Mouse (Mus musculus) kidney, embryonic 16.5 days (tissue): ENCODE data around the gene Dsp. TPM values are rescaled to one million over a fixed set of nuclear protein-coding genes. Genes with fewer than 3 reads are reported as not detected.

Experiments
- ATAC-seq: fragments of 200-750 bp; cut with Nextera tagmentation; 2 replicates; pipeline ENCODE4 v1.8.0; 2017; ENCODE audit warnings: moderate TSS enrichment; ENCODE audit not compliant: low FRiP score, low TSS enrichment
- H3K27ac ChIP-seq: fragments of 300-500 bp; sonication (generic); 2 replicates; pipeline ENCODE4 v1.5.1; 2014; ENCODE audit warnings: low read length
- H3K27me3 ChIP-seq: fragments of 300-500 bp; sonication (generic); 2 replicates; pipeline ENCODE4 v1.6.1; 2014; ENCODE audit warnings: low read length, control low read depth, mixed read lengths; ENCODE audit not compliant: insufficient read depth
- H3K36me3 ChIP-seq: fragments of 300-500 bp; sonication (generic); 2 replicates; pipeline ENCODE4 v1.6.1; 2014; ENCODE audit warnings: low read length, control low read depth, mixed read lengths; ENCODE audit not compliant: insufficient read depth
- H3K4me1 ChIP-seq: fragments of 300-500 bp; sonication (generic); 2 replicates; pipeline ENCODE4 v1.6.1; 2014; ENCODE audit warnings: low read length, control low read depth, mixed read lengths; ENCODE audit not compliant: insufficient read depth
- H3K4me2 ChIP-seq: fragments of 300-500 bp; sonication (generic); replicated peaks from 2 replicates; pipeline ENCODE4 v1.6.1; 2014; ENCODE audit warnings: low read depth, low read length
- H3K4me3 ChIP-seq: fragments of 300-500 bp; sonication (generic); 2 replicates; pipeline ENCODE4 v1.5.1; 2014; ENCODE audit warnings: mild to moderate bottlenecking, low read length
- H3K9ac ChIP-seq: fragments of 300-500 bp; sonication (generic); replicated peaks from 2 replicates; pipeline ENCODE4 v1.6.1; 2014; ENCODE audit warnings: low read length
- H3K9me3 ChIP-seq: fragments of 300-500 bp; sonication (generic); 2 replicates; pipeline ENCODE4 v1.6.1; 2016; ENCODE audit warnings: low read length, control low read depth
- WGBS: fragments of 180-500 bp; shearing (Covaris S2); extraction: QIAGEN DNeasy Blood & Tissue Kit; methylation state at CpG from one replicate; pipeline ENCODE4 v1.1.7; 2014; 5-methylcytosine and 5-hydroxymethylcytosine counted together
- polyA plus RNA-seq: library from polyadenylated mRNA; unstranded; fragments of >200 nt; fragmentation: Nextera tagmentation; extraction: Ambion mirVana; gene quantifications from 2 replicates; pipeline ENCODE4 v1.2.1, GENCODE M21; 2015

Dsp gene
- polyA plus RNA-seq, 1 experiment from 2014 or later, result 5.3 TPM

DNA sequence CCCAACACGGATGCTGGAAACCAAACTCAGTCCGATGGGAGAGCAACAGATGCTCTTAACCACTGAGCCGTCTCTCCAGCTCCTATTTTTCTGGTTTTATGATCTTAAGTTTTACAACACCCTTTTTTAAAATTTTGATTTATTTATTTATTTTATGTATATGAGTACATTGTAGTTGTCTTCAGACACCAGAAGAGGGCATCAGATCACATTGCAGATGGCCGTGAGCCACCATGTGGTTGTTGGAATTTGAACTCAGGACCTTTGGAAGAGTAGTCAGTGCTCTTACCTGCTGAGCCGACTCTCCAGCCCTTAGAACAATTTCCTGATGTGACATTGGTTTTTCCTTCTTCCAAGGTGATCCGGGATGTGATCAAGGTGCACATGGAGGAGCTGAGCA lies 69.2 kb downstream of the Dsp start:
- no peaks in the 10 kb centered on the region for H3K27me3 ChIP-seq
- ATAC-seq, result no peak
- no peak overlapping the region for H3K4me3 ChIP-seq
- no peak overlapping the region for H3K9ac ChIP-seq
- no peak overlapping the region for H3K27ac ChIP-seq
- 94% methylated on average over 6 of the region's 6 CpGs for WGBS
- H3K9me3 ChIP-seq, result no peaks in the 10 kb centered on the region
- H3K4me2 ChIP-seq, result no peak overlapping the region
- H3K36me3 ChIP-seq, result peaks cover 88% of the 10 kb centered on the region
- H3K4me1 ChIP-seq, result no peaks in the 10 kb centered on the region

GRCm38 (mm10) chr13:38230177-38230821 lies 79.2 kb downstream of the Dsp start:
- no peak overlapping the region for H3K27ac ChIP-seq
- 93% methylated on average over 9 of the region's 9 CpGs for WGBS
- no peaks in the 10 kb centered on the region for H3K4me1 ChIP-seq
- H3K9ac ChIP-seq, result no peak overlapping the region
- H3K4me3 ChIP-seq, result no peak overlapping the region
- H3K9me3 ChIP-seq, result no peaks in the 10 kb centered on the region
- H3K36me3 ChIP-seq, result peaks cover 34% of the 10 kb centered on the region
- no peak for ATAC-seq
- H3K4me2 ChIP-seq, result no peak overlapping the region
- no peaks in the 10 kb centered on the region for H3K27me3 ChIP-seq

DNA sequence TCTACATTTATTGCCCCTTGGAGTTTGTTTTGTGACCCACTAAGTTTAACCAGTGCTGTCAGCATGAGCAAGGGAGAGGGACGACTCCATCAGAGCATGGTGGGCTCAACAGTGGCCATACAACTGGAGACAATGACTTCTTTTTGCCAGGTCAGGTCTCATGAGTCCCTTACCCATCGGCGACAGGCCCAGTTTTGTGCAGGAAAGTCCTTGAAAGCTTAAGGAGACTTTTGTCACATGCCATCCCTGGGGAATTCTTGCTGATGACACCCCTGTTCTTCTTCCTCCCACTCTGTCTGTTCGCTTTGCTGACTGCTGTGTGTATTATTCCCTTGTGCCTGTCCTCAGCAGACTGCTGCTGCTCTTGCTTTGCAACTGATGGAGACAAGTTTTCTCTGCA lies 81.3 kb downstream of the Dsp start:
- no peak overlapping the region for H3K4me2 ChIP-seq
- no peak overlapping the region for H3K4me3 ChIP-seq
- no peak overlapping the region for H3K27ac ChIP-seq
- no peak overlapping the region for H3K9ac ChIP-seq
- H3K9me3 ChIP-seq, result no peaks in the 10 kb centered on the region
- 81% methylated on average over 4 of the region's 4 CpGs for WGBS
- no peak for ATAC-seq
- H3K27me3 ChIP-seq, result no peaks in the 10 kb centered on the region
- H3K4me1 ChIP-seq, result no peaks in the 10 kb centered on the region
- peaks cover 23% of the 10 kb centered on the region for H3K36me3 ChIP-seq

DNA sequence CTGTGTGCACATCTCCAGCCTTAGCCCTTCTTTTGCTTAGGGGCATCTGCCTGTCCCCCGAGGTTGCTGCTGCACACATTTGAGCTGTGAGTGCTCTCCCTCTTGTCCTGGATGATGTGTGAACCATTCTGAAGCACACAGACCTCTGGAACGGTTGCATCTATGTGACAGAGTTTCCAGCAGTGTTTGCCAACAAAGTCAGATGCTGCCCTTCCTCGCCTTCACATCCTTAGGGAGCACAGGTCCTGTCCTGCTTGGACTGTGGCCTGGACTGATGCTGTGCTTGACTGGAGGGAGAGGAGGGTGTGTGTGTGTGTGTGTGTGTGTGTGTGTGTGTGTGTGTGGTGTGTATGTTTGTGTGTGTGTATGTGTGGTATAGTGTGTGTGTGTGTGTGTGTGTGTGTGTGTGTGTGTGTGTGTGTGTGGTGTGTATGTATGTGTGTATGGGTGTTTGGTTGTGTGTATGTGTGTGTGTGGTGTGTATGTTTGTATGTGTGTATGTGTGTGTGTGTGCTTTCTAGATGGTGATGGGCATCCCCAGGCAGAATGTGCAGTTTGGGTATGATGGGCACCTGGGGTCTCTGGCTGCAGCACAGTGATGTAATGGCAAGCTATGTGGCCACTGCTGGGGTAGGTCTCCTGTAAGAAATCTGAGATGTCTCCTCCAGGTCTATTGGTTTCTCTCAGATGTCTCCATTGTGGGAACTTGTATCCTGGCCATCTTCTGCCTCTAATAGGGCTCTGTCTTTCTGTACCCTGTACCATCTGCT lies 81.9 kb downstream of the Dsp start:
- 63% methylated on average over 3 of the region's 3 CpGs for WGBS
- H3K4me1 ChIP-seq, result no peaks in the 10 kb centered on the region
- H3K27me3 ChIP-seq, result no peaks in the 10 kb centered on the region
- no peak for ATAC-seq
- H3K9ac ChIP-seq, result no peak overlapping the region
- H3K9me3 ChIP-seq, result no peaks in the 10 kb centered on the region
- no peak overlapping the region for H3K4me3 ChIP-seq
- no peak overlapping the region for H3K27ac ChIP-seq
- H3K36me3 ChIP-seq, result peaks cover 18% of the 10 kb centered on the region
- H3K4me2 ChIP-seq, result no peak overlapping the region

DNA sequence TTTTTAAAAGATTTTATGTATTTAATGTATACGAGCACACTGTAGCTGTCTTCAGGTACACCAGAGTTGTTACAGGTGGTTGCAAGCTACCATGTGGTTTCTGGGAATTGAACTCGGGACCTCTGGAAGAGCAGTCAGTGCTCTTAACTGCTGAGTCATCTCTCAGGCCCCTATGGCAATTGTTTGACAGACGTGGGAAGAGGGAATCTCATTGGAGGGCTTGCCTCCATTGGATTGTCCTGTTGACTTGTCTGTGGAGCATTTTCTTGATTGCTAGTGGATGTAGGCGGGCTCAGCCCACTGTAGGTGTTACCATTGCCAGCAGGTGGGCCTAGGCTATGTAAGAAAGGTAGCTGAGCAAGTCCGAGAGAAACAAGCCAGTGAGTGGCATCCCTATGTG lies 83.6 kb downstream of the Dsp start:
- Histone ChIP-seq H3K36me3 (0 out of 2 replicates have a peak, but pooled peaks cover 5% of the 10 kb centered on the region), H3K4me3 (no peak overlapping the region), H3K9ac (no peak overlapping the region), H3K4me1 (no peaks in the 10 kb centered on the region), H3K9me3 (no peaks in the 10 kb centered on the region), H3K27ac (no peak overlapping the region), H3K4me2 (no peak overlapping the region), H3K27me3 (no peaks in the 10 kb centered on the region)
- ATAC-seq, result no peak
- 85% methylated on average over 5 of the region's 5 CpGs for WGBS

GRCm38 (mm10) chr13:38235370-38235769 lies 84.3 kb downstream of the Dsp start:
- no peaks in the 10 kb centered on the region for H3K27me3 ChIP-seq
- H3K27ac ChIP-seq, result no peak overlapping the region
- no peak for ATAC-seq
- H3K9ac ChIP-seq, result no peak overlapping the region
- no peak overlapping the region for H3K4me2 ChIP-seq
- no peaks in the 10 kb centered on the region for H3K4me1 ChIP-seq
- H3K36me3 ChIP-seq, result 0 out of 2 replicates have a peak, but pooled peaks cover 3% of the 10 kb centered on the region
- WGBS, result 80% methylated on average over 3 of the region's 3 CpGs
- H3K4me3 ChIP-seq, result no peak overlapping the region
- no peaks in the 10 kb centered on the region for H3K9me3 ChIP-seq

- no peak overlapping the region for H3K4me3 ChIP-seq
- no peak overlapping the region for H3K4me2 ChIP-seq
- H3K4me1 ChIP-seq, result no peaks in the 10 kb centered on the region
- H3K36me3 ChIP-seq, result no peaks in the 10 kb centered on the region
- no peaks in the 10 kb centered on the region for H3K9me3 ChIP-seq
- no peaks in the 10 kb centered on the region for H3K27me3 ChIP-seq
- WGBS, result 52% methylated on average over 5 of the region's 5 CpGs
- H3K27ac ChIP-seq, result no peak overlapping the region
- H3K9ac ChIP-seq, result no peak overlapping the region
- peak; percentile 54; the same call in 1 of the 2 replicates for ATAC-seq
Measured at GRCm38 (mm10) chr13:38248151-38248550, 97.1 kb downstream of the Dsp start.

Other genes with a start within 250 kb of the Dsp start
- 130 and 138 TPM in 2 replicates for gene Ssr1, start 157.1 kb upstream of the Dsp start, polyA plus RNA-seq
- 49.3 and 54.0 TPM in 2 replicates for gene Riok1, start 114.3 kb upstream of the Dsp start, polyA plus RNA-seq
- 1.1 and 1.4 TPM in 2 replicates for gene Cage1, start 114.2 kb upstream of the Dsp start, polyA plus RNA-seq
- 32.3 and 37.3 TPM in 2 replicates for gene Snrnp48, start 53.6 kb downstream of the Dsp start, polyA plus RNA-seq
- 1.3 and 2.2 TPM in 2 replicates for gene Bmp6, start 193.8 kb downstream of the Dsp start, polyA plus RNA-seq